Mouse (Mus musculus): ENCODE results near the gene Cenpm. TPM values are rescaled to one million over a fixed set of nuclear protein-coding genes. Genes with fewer than 3 reads are reported as not detected.

The Cenpm gene
- polyA plus RNA-seq, 1 experiment = 46.3 TPM

DNA sequence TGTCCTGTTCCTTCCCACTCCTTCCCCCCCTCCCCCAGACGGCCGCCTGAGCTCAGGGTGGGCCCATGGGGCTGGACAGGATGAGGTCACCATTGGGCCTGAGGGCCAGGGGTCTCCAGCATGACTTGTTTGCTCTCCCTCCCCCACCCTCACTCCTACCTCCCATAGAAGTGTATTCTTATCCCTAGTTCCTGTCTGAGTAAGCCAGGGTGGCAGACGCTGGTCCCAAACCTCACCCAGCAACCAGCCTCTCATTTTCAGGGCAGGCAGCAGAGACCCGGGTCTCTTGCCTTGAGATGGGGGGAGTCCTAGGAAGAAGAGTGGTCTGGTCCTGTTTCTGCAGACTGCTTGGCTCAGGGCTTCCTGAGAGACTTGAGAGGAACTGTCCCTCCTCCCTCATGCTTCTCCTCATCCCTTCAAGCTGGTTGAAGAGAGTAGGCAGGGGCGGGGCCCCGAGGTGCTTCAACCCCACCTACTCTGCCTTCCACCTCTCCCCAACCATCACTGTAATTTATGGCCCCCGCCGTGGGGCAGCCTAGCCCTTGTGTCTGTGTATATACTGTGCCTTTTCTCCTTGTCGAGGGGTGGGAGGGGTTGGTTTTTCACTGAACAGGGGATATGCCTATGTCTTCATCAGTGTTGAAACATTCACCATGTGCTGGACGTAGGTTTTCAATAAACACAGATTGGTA lies 39.7 kb downstream of the Cenpm start:
- Histone ChIP-seq H3K4me3 (ENCODE audit: insufficient read depth, poor library complexity, severe bottlenecking) (no peak overlapping the region), H3K36me3 (ENCODE audit: control insufficient read depth, insufficient read depth) (peaks cover 68% of the 10 kb centered on the region), H3K79me2 (ENCODE audit: control insufficient read depth, insufficient read depth) (no peaks in the 10 kb centered on the region), H3K27me3 (ENCODE audit: control insufficient read depth, insufficient read depth, insufficient read length) (no peaks in the 10 kb centered on the region), H3ac (ENCODE audit: control insufficient read depth, insufficient read length, low read depth) (no peak overlapping the region), H3K79me3 (ENCODE audit: low read depth) (no peaks in the 10 kb centered on the region)
- no peak for TF ChIP-seq MAX (IDR thresholded peaks at IDR 0.05)
- no peak for TF ChIP-seq CEBPB (IDR thresholded peaks at IDR 0.05; ENCODE audit: low read depth)
- TF ChIP-seq MYOD1 (IDR thresholded peaks at IDR 0.05; ENCODE audit: control insufficient read depth, insufficient read length, low read depth) = no peak

DNA sequence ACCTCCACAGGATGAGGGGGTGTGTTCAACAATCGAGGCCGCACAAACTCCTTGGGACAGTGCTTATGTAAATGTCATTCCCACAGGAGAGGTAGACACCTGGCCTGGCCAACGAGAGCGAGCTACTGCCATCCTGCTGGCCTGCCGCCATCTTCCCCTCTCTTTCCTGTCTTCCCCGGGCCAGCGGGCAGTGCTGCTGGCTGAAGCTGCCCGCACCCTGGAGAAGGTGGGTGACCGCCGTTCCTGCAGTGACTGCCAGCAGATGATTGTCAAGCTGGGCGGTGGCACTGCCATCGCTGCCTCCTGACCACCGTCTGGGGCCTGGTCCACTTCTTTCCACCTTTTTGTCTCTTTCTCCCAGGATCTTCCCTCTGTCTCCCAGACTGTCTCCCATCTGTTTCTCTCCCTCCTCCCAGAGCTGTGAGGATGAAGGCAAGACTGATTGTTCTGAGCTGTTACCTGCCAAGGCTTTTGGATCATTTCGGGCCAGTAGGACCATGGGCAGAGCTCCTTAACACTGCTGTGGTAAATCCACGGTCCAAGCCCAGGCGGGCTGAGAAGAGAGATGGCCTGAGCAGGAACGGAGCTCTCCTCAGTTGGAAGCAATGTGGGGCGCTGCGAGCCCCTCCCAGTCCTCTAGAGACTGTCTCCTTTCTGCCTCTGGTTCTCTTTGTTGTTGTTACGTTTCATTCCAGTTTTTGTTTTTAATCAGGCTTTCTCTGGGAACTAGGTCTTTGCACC lies 40.8 kb downstream of the Cenpm start:
- TF ChIP-seq CEBPB (IDR thresholded peaks at IDR 0.05; ENCODE audit: low read depth) = no peak
- H3K79me2 ChIP-seq (ENCODE audit: control insufficient read depth, insufficient read depth) = no peaks in the 10 kb centered on the region
- no peaks in the 10 kb centered on the region for H3K27me3 ChIP-seq (ENCODE audit: control insufficient read depth, insufficient read depth, insufficient read length)
- H3K4me3 ChIP-seq (ENCODE audit: insufficient read depth, poor library complexity, severe bottlenecking) = no peak overlapping the region
- H3ac ChIP-seq (ENCODE audit: control insufficient read depth, insufficient read length, low read depth) = no peak overlapping the region
- H3K36me3 ChIP-seq (ENCODE audit: control insufficient read depth, insufficient read depth) = peaks cover 78% of the 10 kb centered on the region
- H3K79me3 ChIP-seq (ENCODE audit: low read depth) = no peaks in the 10 kb centered on the region

DNA sequence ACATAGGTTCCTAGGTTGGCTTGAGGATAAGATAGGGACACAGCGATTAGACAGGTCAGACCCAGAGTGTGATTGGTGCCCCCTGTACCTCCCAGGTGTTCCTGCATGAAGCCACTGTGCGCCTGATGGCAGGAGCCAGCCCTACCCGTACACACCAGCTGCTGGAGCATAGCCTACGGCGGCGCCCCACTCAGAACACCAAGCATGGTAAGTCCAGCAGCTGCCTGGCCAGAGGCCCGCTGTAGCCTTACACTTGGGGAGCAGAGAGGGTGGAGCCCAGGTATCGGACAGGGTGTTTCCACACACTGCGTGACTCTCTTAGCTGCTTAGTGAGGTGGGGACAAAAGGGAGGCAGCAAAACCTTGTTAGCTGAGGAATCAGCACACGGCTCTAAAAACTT lies 41.5 kb downstream of the Cenpm start:
- Histone ChIP-seq H3K79me2 (ENCODE audit: control insufficient read depth, insufficient read depth) (no peaks in the 10 kb centered on the region), H3K27me3 (ENCODE audit: control insufficient read depth, insufficient read depth, insufficient read length) (no peaks in the 10 kb centered on the region), H3K79me3 (ENCODE audit: low read depth) (no peaks in the 10 kb centered on the region), H3ac (ENCODE audit: control insufficient read depth, insufficient read length, low read depth) (no peak overlapping the region), H3K4me3 (ENCODE audit: insufficient read depth, poor library complexity, severe bottlenecking) (no peak overlapping the region), H3K36me3 (ENCODE audit: control insufficient read depth, insufficient read depth) (peaks cover 85% of the 10 kb centered on the region)
- TF ChIP-seq CTCF (IDR thresholded peaks at IDR 0.05; ENCODE audit: control insufficient read depth, insufficient read depth, insufficient read length) (no peak), FOSL1 (IDR thresholded peaks at IDR 0.05; ENCODE audit: insufficient read depth, low read length, poor library complexity, severe bottlenecking) (no peak), MYOG (IDR thresholded peaks at IDR 0.05; ENCODE audit: control insufficient read depth, extremely low read depth, insufficient read length) (no peak), USF1 (IDR thresholded peaks at IDR 0.05; ENCODE audit: low read depth) (no peak), MAX (IDR thresholded peaks at IDR 0.05) (no peak), MYOD1 (IDR thresholded peaks at IDR 0.05; ENCODE audit: control insufficient read depth, insufficient read length, low read depth) (no peak), CEBPB (IDR thresholded peaks at IDR 0.05; ENCODE audit: low read depth) (no peak)

DNA sequence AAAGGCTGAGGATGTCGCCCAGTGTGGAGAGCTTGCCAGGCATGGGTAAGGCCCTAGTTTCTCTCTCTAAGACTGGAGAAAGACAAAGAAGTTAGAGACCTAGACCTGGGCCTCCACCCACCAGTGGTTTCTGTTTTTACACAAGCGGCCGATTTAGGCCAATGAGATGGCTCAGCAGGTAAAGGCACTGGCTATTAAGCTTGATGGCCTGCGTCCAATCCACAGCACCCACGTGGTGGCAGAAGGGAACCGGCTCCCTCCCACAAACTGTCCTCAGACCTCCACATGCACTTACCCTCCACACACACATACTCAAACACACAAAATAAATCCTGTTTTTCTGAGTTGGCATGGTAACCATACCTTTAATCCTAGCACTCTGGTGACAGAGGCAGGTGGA lies 42.5 kb downstream of the Cenpm start:
- Histone ChIP-seq H3ac (ENCODE audit: control insufficient read depth, insufficient read length, low read depth) (no peak overlapping the region), H3K79me3 (ENCODE audit: low read depth) (no peaks in the 10 kb centered on the region), H3K4me3 (ENCODE audit: insufficient read depth, poor library complexity, severe bottlenecking) (no peak overlapping the region), H3K36me3 (ENCODE audit: control insufficient read depth, insufficient read depth) (peaks cover 95% of the 10 kb centered on the region), H3K27me3 (ENCODE audit: control insufficient read depth, insufficient read depth, insufficient read length) (no peaks in the 10 kb centered on the region), H3K79me2 (ENCODE audit: control insufficient read depth, insufficient read depth) (no peaks in the 10 kb centered on the region)
- no peak for TF ChIP-seq CEBPB (IDR thresholded peaks at IDR 0.05; ENCODE audit: low read depth)
- TF ChIP-seq MAX (IDR thresholded peaks at IDR 0.05) = no peak
- TF ChIP-seq USF1 (IDR thresholded peaks at IDR 0.05; ENCODE audit: low read depth) = no peak
- no peak for TF ChIP-seq MYOG (IDR thresholded peaks at IDR 0.05; ENCODE audit: control insufficient read depth, extremely low read depth, insufficient read length)
- no peak for TF ChIP-seq MYOD1 (IDR thresholded peaks at IDR 0.05; ENCODE audit: control insufficient read depth, insufficient read length, low read depth)
- TF ChIP-seq CTCF (IDR thresholded peaks at IDR 0.05; ENCODE audit: control insufficient read depth, insufficient read depth, insufficient read length) = no peak
- TF ChIP-seq FOSL1 (IDR thresholded peaks at IDR 0.05; ENCODE audit: insufficient read depth, low read length, poor library complexity, severe bottlenecking) = no peak

DNA sequence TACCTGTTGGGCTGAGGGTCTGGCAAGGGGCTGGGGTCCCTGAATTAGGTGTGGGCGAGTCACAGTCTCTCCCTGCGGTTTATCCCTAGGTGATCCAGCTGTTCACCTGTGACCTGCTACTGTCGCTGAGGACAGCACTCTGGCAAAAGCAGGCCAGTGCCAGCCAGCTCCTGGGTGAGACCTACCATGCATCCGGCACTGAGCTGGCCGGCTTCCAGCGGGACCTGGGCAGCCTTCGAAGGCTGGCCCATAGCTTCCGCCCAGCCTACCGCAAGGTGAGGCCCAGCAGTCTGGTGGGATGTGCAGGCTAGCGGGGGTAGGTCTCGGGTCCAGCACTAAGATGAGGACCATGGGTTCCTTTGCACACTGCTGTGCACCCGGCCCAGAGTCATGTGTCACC lies 45.0 kb downstream of the Cenpm start:
- Histone ChIP-seq H3ac (ENCODE audit: control insufficient read depth, insufficient read length, low read depth) (no peak overlapping the region), H3K79me2 (ENCODE audit: control insufficient read depth, insufficient read depth) (no peaks in the 10 kb centered on the region), H3K79me3 (ENCODE audit: low read depth) (no peaks in the 10 kb centered on the region), H3K36me3 (ENCODE audit: control insufficient read depth, insufficient read depth) (peaks cover 100% of the 10 kb centered on the region), H3K27me3 (ENCODE audit: control insufficient read depth, insufficient read depth, insufficient read length) (no peaks in the 10 kb centered on the region), H3K4me3 (ENCODE audit: insufficient read depth, poor library complexity, severe bottlenecking) (no peak overlapping the region)
- TF ChIP-seq USF1 (IDR thresholded peaks at IDR 0.05; ENCODE audit: low read depth) (no peak), MYOD1 (IDR thresholded peaks at IDR 0.05; ENCODE audit: control insufficient read depth, insufficient read length, low read depth) (no peak), CEBPB (IDR thresholded peaks at IDR 0.05; ENCODE audit: low read depth) (no peak), MYOG (IDR thresholded peaks at IDR 0.05; ENCODE audit: control insufficient read depth, extremely low read depth, insufficient read length) (no peak), MAX (IDR thresholded peaks at IDR 0.05) (no peak), FOSL1 (IDR thresholded peaks at IDR 0.05; ENCODE audit: insufficient read depth, low read length, poor library complexity, severe bottlenecking) (no peak)

DNA sequence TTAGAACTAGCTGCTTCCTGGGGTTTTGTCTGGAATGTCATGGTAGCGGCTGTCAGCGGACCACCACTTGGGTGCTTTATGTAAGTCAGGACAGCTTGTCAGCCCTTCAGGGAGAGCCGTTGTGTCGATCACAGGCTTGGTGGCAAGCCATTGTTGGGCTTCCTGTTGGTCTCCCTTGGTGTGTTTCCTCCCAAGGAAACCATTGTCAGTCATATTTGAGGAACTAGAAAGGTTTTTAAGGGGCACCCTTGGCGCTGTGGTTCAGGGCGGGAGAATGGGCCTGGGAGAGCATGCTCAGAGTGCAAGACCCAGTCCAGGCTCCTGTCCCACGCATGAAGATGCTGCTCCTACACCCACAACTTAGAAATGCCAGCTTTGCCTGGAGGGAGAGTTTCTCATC lies 46.2 kb downstream of the Cenpm start:
- peaks cover 100% of the 10 kb centered on the region for H3K36me3 ChIP-seq (ENCODE audit: control insufficient read depth, insufficient read depth)
- no peaks in the 10 kb centered on the region for H3K79me2 ChIP-seq (ENCODE audit: control insufficient read depth, insufficient read depth)
- H3ac ChIP-seq (ENCODE audit: control insufficient read depth, insufficient read length, low read depth) = no peak overlapping the region
- TF ChIP-seq MYOD1 (IDR thresholded peaks at IDR 0.05; ENCODE audit: control insufficient read depth, insufficient read length, low read depth) = no peak
- no peak for TF ChIP-seq MYOG (IDR thresholded peaks at IDR 0.05; ENCODE audit: control insufficient read depth, extremely low read depth, insufficient read length)
- no peak for TF ChIP-seq CEBPB (IDR thresholded peaks at IDR 0.05; ENCODE audit: low read depth)
- no peaks in the 10 kb centered on the region for H3K27me3 ChIP-seq (ENCODE audit: control insufficient read depth, insufficient read depth, insufficient read length)
- no peak overlapping the region for H3K4me3 ChIP-seq (ENCODE audit: insufficient read depth, poor library complexity, severe bottlenecking)
- H3K79me3 ChIP-seq (ENCODE audit: low read depth) = no peaks in the 10 kb centered on the region
